Mouse (Mus musculus) embryonic facial prominence, embryonic 15.5 days (tissue): ENCODE results near the gene Sod2. TPM values are rescaled to one million over a fixed set of nuclear protein-coding genes. Genes with fewer than 3 reads are reported as not detected.
"Not testable (repeated sequence)": the region's sequence is repeated elsewhere in the genome, so short reads cannot be mapped to it uniquely, and the experiment has no call there.

Source experiments
- ATAC-seq: fragments of 200-750 bp; cut with Nextera tagmentation; 2 replicates; pipeline ENCODE4 v1.8.0; 2017; ENCODE audit warnings: low read depth, moderate TSS enrichment; ENCODE audit not compliant: insufficient number of reproducible peaks, low FRiP score, low TSS enrichment
- H3K27ac ChIP-seq: fragments of 300-500 bp; sonication (generic); replicated peaks from 2 replicates; pipeline ENCODE4 v1.5.1; 2015; ENCODE audit warnings: mild to moderate bottlenecking, inconsistent platforms
- H3K27me3 ChIP-seq: fragments of 300-500 bp; sonication (generic); 2 replicates; pipeline ENCODE4 v1.6.1; 2015; ENCODE audit warnings: inconsistent platforms
- H3K36me3 ChIP-seq: fragments of 300-500 bp; sonication (generic); 2 replicates; pipeline ENCODE4 v1.6.1; 2015; ENCODE audit warnings: mild to moderate bottlenecking, inconsistent platforms
- H3K4me1 ChIP-seq: fragments of 300-500 bp; sonication (generic); 2 replicates; pipeline ENCODE4 v1.6.1; 2015; ENCODE audit warnings: inconsistent platforms
- H3K4me2 ChIP-seq: fragments of 300-500 bp; sonication (generic); replicated peaks from 2 replicates; pipeline ENCODE4 v1.6.1; 2015; ENCODE audit warnings: mild to moderate bottlenecking, inconsistent platforms
- H3K4me3 ChIP-seq: fragments of 300-500 bp; sonication (generic); replicated peaks from 2 replicates; pipeline ENCODE4 v1.5.1; 2015; ENCODE audit warnings: mild to moderate bottlenecking, inconsistent platforms
- H3K9ac ChIP-seq: fragments of 300-500 bp; sonication (generic); 2 replicates; pipeline ENCODE4 v1.6.1; 2015; ENCODE audit warnings: inconsistent platforms
- H3K9me3 ChIP-seq: fragments of 300-500 bp; sonication (generic); replicated peaks from 2 replicates; pipeline ENCODE4 v1.6.1; 2016; ENCODE audit warnings: inconsistent platforms
- WGBS: fragments of 180-500 bp; shearing (Covaris S2); methylation state at CpG from one replicate; pipeline ENCODE4 v1.1.7; 2015; 5-methylcytosine and 5-hydroxymethylcytosine counted together
- polyA plus RNA-seq: library from polyadenylated mRNA; unstranded; fragments of >200 nt; fragmentation: Nextera tagmentation; extraction: Ambion mirVana; gene quantifications from 2 replicates; pipeline ENCODE4 v1.2.1, GENCODE M21; 2015

Sod2 gene
- 98.3 and 98.5 TPM in 2 replicates for polyA plus RNA-seq

GRCm38 (mm10) chr17:13006546-13006945, at the start of gene Sod2:
TSS of gene Sod2 (plus strand) at chr17:13006846.
- not testable (repeated sequence) for H3K27me3 ChIP-seq, ATAC-seq, H3K9me3 ChIP-seq, H3K36me3 ChIP-seq
- Histone ChIP-seq H3K4me3 (peak within 1 kb of the TSS; percentile 94), H3K4me2 (peak within 1 kb of the TSS; percentile 70), H3K27ac (peak within 1 kb of the TSS; percentile 88), H3K4me1 (peaks cover 15% of the 10 kb centered on the region), H3K9ac (peak within 1 kb of the TSS; percentile 15; the same call in 1 of the 2 replicates)
- WGBS = 91% methylated on average over 2 of the region's 2 CpGs

- not testable (repeated sequence) for H3K4me3 ChIP-seq, ATAC-seq, H3K4me2 ChIP-seq, H3K9ac ChIP-seq, H3K27ac ChIP-seq, H3K9me3 ChIP-seq, H3K27me3 ChIP-seq, H3K4me1 ChIP-seq
- H3K36me3 ChIP-seq = peaks cover 21% of the 10 kb centered on the region; the same call in 1 of the 2 replicates
- WGBS = 48% methylated on average over 2 of the region's 2 CpGs
These were observed 47.3 kb upstream of the Sod2 start for GRCm38 (mm10) chr17:12959377-12959776.

GRCm38 (mm10) chr17:12960331-12960873, 46.2 kb upstream of the Sod2 start, which contains the start of gene Acat2:
TSS of gene Acat2 (minus strand) at chr17:12960747.
- peak within 1 kb of the TSS; percentile 47 for H3K9ac ChIP-seq
- H3K4me3 ChIP-seq = peak within 1 kb of the TSS; percentile 81
- ATAC-seq = peak; percentile 98
- H3K9me3 ChIP-seq = no peaks in the 10 kb centered on the region
- peak within 1 kb of the TSS; percentile 89 for H3K27ac ChIP-seq
- peak within 1 kb of the TSS; percentile 79 for H3K4me2 ChIP-seq
- peaks cover 9% of the 10 kb centered on the region; the same call in 1 of the 2 replicates for H3K4me1 ChIP-seq
- H3K27me3 ChIP-seq = no peaks in the 10 kb centered on the region
- WGBS = under 1% methylated on average over 42 of the region's 42 CpGs
- peaks cover 21% of the 10 kb centered on the region; the same call in 1 of the 2 replicates for H3K36me3 ChIP-seq

GRCm38 (mm10) chr17:12963476-12963875, 43.2 kb upstream of the Sod2 start:
- Histone ChIP-seq H3K4me2 (no peak overlapping the region), H3K27me3 (no peaks in the 10 kb centered on the region), H3K27ac (0 out of 2 replicates have a peak overlapping the region, but pooled peaks have one; percentile 39), H3K4me3 (no peak overlapping the region), H3K9ac (no peak overlapping the region), H3K4me1 (peaks cover 9% of the 10 kb centered on the region; the same call in 1 of the 2 replicates), H3K36me3 (peaks cover 22% of the 10 kb centered on the region), H3K9me3 (no peaks in the 10 kb centered on the region)
- 80% methylated on average over 3 of the region's 3 CpGs for WGBS
- no peak for ATAC-seq

DNA sequence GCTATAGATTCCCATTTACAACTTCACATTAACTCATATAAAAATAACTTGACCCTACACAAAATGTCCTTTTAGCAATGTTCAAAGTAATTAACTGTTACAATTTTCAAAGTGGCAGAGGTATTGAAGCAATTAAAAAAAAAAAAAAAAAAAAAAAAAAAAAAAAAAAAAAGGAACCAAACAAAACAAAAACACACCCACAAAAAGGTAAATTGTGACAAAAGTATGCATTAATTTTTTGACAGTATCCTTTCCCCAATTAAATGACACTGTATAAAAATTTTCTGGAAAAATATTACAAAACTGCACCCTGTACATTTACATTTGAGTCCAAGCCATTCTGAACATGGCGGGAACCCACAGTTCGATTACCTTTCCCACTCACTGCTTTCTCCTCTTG, 39.5 kb upstream of the Sod2 start:
- ATAC-seq = no peak
- WGBS = 90% methylated on average over 2 of the region's 2 CpGs

GRCm38 (mm10) chr17:12973851-12974250, 32.8 kb upstream of the Sod2 start:
- Histone ChIP-seq H3K27ac (no peak overlapping the region), H3K4me2 (no peak overlapping the region), H3K4me3 (no peak overlapping the region), H3K4me1 (no peaks in the 10 kb centered on the region), H3K9me3 (no peaks in the 10 kb centered on the region), H3K36me3 (peaks cover 45% of the 10 kb centered on the region), H3K9ac (no peak overlapping the region), H3K27me3 (no peaks in the 10 kb centered on the region)
- WGBS = 71% methylated on average over 2 of the region's 2 CpGs
- ATAC-seq = no peak

More for the DNA sequence above, 39.5 kb upstream of the Sod2 start:
- Histone ChIP-seq H3K9me3 (no peaks in the 10 kb centered on the region), H3K4me3 (no peak overlapping the region), H3K4me1 (peaks cover 3% of the 10 kb centered on the region; the same call in 1 of the 2 replicates), H3K4me2 (no peak overlapping the region), H3K27me3 (no peaks in the 10 kb centered on the region), H3K27ac (no peak overlapping the region), H3K36me3 (peaks cover 28% of the 10 kb centered on the region), H3K9ac (no peak overlapping the region)

GRCm38 (mm10) chr17:12978546-12978945, 28.1 kb upstream of the Sod2 start:
- H3K36me3 ChIP-seq = peaks cover 66% of the 10 kb centered on the region
- no peak overlapping the region for H3K27ac ChIP-seq
- H3K4me1 ChIP-seq = no peaks in the 10 kb centered on the region
- no peaks in the 10 kb centered on the region for H3K27me3 ChIP-seq
- WGBS = 100% methylated on average over 1 of the region's 1 CpGs
- ATAC-seq = no peak
- H3K9me3 ChIP-seq = no peaks in the 10 kb centered on the region
- no peak overlapping the region for H3K4me2 ChIP-seq
- H3K9ac ChIP-seq = no peak overlapping the region
- no peak overlapping the region for H3K4me3 ChIP-seq

GRCm38 (mm10) chr17:12983988-12984387, 22.7 kb upstream of the Sod2 start:
- Histone ChIP-seq H3K4me3 (no peak overlapping the region), H3K36me3 (peaks cover 46% of the 10 kb centered on the region), H3K27ac (no peak overlapping the region), H3K9ac (no peak overlapping the region), H3K27me3 (no peaks in the 10 kb centered on the region), H3K4me1 (peaks cover 2% of the 10 kb centered on the region; the same call in 1 of the 2 replicates), H3K9me3 (no peaks in the 10 kb centered on the region), H3K4me2 (no peak overlapping the region)
- no peak for ATAC-seq
- WGBS = 73% methylated on average over 2 of the region's 2 CpGs

- H3K36me3 ChIP-seq = peaks cover 19% of the 10 kb centered on the region
- H3K4me2 ChIP-seq, ATAC-seq, H3K4me3 ChIP-seq, H3K9me3 ChIP-seq, H3K27ac ChIP-seq, H3K27me3 ChIP-seq, H3K9ac ChIP-seq: not testable (repeated sequence)
- 97% methylated on average over 8 of the region's 8 CpGs for WGBS
- peaks cover 10% of the 10 kb centered on the region for H3K4me1 ChIP-seq
These were observed 18.6 kb upstream of the Sod2 start for GRCm38 (mm10) chr17:12988096-12988495.

GRCm38 (mm10) chr17:12990567-12991145, 16.0 kb upstream of the Sod2 start:
- Histone ChIP-seq H3K9ac (no peak overlapping the region), H3K9me3 (no peaks in the 10 kb centered on the region), H3K27me3 (no peaks in the 10 kb centered on the region), H3K4me1 (peaks cover 10% of the 10 kb centered on the region), H3K36me3 (no peaks in the 10 kb centered on the region), H3K4me3 (peak overlapping the region; percentile 84), H3K4me2 (peak overlapping the region; percentile 54), H3K27ac (peak overlapping the region; percentile 99; the same call in 1 of the 2 replicates)
- no peak for ATAC-seq
- 51% methylated on average over 8 of the region's 8 CpGs for WGBS

DNA sequence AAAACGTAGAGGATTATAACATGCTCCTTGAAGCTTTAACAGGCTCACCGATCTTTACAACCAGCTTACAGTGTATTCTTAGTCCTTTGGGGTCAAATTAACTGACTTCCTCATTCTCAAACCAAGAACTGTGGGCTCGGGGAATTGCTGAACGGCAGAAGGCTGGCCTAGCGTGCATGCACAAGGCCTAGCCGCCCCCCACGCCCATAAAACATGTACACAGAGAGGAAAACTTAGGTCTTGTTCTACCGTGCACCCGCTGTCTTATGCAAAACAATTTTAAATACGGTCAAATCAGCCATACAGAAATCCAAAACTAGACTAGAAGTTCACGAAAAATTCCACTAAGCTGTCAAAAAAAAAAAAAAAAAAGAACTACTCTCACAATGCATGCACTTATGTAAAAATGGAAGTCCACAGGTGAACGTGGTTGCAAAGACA, 15.4 kb upstream of the Sod2 start:
- H3K9me3 ChIP-seq = no peaks in the 10 kb centered on the region
- no peak for ATAC-seq
- no peaks in the 10 kb centered on the region for H3K36me3 ChIP-seq
- peak overlapping the region; percentile 99 for H3K27ac ChIP-seq
- peaks cover 10% of the 10 kb centered on the region for H3K4me1 ChIP-seq
- H3K9ac ChIP-seq = peak overlapping the region; percentile 98; the same call in 1 of the 2 replicates
- peak overlapping the region; percentile 54 for H3K4me2 ChIP-seq
- H3K27me3 ChIP-seq = no peaks in the 10 kb centered on the region
- WGBS = under 1% methylated on average over 12 of the region's 12 CpGs
- H3K4me3 ChIP-seq = peak overlapping the region; percentile 84
